Mouse (Mus musculus): ENCODE results near the gene Cacng1.

Gene Cacng1

DNA sequence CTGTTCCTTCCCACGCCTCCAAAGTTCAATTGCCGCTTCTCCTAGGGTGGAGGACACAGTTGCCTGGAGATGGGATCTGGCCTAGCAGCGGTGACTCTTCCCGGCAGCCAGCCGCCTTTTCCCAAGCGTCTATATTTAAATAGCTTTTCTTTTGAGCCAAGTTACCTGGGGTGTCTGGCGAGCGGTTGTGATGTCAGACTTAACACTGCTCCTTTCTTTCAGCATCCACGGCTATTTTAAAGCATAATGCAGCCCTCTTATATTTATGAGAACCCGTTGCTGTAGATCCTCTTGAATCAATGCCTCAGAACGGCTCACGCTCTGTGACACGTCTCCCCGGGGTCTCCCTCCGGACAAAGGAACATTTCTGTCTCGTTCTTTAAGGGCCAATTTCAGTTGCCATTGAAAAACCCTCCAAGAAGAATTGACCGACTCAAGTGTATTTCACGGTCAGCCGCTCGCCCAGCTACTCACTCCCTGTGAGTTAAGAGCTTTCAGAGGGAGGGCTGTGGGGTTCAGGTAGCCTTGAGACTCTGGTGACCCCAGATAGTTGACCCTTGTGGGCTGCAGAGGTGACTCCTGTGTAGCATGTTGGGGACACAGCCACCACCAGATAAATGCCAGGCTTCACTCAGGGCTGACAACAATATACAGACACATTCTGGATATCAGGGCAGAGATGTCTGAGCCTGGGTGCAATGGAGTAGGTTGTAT lies 8.3 kb downstream of the Cacng1 start:
- DNase-seq, result peak; percentile 8 to 13

DNA sequence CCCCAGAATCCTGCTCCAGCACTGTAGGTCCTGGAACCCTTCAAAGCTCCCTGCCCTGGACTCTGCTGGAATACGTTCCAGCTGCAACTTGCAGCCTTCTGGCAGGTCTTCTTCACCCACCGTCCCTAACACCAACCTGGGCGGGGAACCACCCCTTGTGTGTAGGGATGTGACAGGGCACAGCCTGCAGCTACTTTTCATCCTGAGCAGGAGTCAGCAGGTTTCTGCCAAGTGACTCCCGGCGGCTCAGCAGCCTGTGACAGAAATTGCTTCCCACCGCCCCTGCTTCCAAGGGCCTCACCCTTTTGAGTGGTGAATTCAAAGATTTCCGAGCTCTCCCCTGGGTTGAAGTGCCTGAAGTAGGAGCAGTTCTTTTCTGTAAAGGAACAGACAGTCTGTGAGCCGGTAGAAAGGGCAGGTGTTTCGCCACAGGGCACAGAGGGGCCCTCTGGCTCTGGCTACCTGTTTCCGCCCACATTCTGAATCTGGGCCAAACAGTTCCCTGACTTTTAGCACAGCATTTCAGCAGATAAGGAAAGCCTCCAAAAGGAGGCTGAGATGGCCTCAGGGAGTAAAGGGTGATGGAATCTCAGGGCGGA lies 10.7 kb downstream of the Cacng1 start:
- peak; percentile 32 to 46 for DNase-seq

DNA sequence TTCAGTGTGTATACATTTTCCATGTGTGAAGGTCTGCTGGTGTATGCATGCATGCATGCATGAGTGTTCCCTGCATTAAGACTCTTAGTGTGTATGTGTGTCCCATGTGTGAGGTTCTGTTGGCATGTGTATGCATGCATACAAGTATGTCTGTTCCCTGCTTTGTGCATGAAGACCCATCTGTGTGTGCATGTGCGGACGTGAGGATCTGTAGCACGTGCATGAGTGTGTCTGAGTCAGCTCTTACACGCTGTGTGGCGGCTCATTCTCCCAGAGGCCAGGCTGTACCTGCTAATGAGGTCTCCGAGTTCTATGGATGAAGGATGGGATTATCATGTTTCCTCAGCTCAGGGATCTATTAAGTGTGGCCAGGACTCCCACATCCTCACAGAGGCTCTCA lies 11.3 kb downstream of the Cacng1 start:
- DNase-seq, result no peak

DNA sequence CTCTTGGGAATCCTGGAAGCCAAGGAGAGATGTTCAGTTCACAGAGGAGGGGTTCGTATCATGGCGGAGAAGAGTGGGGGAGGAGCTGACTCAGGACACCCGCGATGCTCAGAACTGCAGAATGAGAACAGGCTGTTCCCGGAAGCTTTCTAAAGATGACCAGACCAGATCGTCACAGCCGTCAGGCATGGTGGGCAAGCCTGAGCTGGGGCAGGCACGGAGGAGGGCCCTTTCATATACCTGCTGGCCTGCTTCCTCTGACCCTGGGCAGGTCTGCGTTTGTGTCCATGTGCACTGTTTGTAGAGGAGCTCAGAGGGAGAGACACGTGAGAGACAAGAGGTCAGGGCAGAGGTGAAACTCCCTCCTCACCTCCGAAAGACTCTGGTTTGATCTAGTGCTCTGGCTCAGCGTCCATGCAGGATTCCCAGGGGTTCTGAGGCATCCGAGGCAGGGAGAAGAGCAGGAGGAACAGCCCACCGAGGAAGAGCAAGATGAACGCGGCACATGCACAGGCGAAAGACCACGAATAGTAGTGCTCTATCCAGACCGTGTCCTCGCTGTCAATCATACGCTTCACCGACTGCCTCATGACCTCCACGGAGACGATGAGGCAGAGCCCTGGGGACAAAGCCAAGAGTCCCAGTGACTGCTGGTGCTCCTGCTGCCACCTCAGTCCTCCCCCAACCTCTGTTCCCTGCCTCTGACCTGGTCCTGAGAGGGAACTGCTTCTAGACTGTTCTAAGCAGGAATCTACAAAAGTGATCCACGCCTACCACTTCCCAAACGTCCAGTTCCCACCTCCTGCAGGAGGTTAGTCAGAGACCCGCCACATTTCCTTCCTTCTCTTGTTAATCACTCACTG lies 12.8 kb downstream of the Cacng1 start:
- DNase-seq, result peak; percentile 29 to 39

DNA sequence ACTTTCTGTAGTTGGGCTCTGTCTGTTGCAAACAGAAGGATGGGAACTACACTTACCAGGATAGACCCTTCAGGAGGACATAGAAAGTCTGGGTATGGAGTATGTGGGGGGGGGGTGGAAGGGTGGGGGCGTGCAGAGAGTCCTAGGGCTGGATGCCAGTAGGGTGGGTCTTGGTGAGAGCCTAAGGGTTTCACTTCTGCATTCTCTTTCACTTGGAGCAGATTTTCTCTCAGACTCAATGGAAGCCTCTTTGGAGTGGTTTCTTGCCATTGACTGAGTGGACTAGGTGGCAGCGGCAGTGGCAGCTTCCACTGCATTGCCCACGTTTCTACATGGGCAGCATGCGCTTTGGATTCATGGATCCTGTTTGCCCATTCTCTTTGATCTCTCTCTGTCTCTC lies 16.4 kb downstream of the Cacng1 start:
- DNase-seq, result no peak

DNA sequence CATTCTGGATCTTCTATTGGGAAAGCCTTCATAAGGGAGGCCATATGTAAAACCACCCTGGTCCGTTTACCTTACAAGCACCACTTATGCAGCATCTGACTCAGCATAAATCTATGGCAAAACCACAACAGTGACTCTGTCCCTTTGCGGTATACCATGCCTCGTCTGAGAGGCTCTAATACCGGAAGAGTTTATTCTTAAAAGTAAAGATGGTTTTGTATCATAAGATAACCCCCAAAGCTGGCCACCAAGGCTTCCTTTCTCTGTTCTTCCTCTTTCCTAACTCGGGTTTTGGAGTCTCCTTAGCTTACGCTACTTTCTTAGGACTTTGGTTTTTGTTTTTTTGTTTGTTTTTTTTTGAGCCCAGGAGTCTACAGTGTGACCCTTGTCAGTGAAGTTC lies 23.0 kb downstream of the Cacng1 start:
- no peak for DNase-seq

DNA sequence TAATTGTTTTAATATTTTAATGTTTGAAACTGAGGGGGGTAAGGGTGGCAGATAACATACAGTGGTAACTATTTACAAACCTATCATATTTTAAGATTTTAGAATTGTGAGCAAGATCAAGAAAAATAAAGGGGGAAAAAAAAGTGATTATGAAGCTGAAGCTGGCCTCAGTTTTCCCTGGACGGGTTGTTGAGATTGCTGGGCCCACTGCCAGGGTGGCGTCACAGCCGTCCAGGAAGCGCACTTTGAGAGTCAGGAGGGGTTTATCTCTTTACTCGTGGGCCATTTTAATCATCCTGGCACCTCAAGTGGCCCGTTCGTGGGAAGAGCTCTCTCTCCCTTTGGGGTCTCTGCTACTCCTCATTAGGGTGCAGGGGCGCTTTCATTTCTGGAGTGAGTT lies 24.8 kb downstream of the Cacng1 start:
- peak; percentile 25 to 33 for DNase-seq

DNA sequence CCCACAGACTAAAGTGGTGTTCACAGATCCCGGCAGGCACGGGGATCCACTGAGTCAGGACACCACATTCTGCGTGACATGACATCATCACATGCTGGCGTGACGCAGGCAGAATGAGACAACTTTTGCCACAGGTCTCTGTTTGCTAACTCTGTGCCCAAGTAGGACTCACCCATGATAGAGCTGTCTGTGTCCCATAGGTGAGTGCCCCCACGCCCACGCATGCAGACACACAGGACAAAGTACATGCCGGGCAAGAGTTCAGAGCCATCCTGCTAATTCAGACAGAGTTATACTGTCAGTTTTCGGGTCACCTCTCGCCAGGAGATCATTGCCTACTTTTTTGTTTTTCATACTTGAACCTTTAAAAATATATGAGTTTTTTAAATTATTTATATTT lies 27.8 kb downstream of the Cacng1 start:
- peak in 1 of 2 experiments; percentile 24 for DNase-seq

DNA sequence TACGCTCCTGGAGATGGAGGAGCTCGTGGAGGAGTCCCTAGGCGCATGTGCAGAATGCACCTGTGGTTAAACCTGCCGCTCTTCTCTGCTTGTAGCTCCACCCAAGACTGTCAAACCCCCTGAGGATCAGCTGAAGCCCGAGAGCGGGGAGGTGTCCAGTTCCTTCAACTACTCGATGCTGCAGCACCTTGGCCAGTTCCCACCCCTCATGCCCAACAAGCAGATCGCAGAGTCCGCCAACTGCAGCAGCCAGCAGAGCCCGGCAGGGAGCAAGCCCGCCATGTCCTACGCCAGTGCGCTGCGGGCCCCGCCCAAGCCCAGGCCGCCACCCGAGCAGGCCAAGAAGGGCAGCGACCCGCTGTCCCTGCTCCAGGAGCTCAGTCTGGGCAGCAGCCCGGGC lies 30.0 kb downstream of the Cacng1 start:
- no peak for DNase-seq

DNA sequence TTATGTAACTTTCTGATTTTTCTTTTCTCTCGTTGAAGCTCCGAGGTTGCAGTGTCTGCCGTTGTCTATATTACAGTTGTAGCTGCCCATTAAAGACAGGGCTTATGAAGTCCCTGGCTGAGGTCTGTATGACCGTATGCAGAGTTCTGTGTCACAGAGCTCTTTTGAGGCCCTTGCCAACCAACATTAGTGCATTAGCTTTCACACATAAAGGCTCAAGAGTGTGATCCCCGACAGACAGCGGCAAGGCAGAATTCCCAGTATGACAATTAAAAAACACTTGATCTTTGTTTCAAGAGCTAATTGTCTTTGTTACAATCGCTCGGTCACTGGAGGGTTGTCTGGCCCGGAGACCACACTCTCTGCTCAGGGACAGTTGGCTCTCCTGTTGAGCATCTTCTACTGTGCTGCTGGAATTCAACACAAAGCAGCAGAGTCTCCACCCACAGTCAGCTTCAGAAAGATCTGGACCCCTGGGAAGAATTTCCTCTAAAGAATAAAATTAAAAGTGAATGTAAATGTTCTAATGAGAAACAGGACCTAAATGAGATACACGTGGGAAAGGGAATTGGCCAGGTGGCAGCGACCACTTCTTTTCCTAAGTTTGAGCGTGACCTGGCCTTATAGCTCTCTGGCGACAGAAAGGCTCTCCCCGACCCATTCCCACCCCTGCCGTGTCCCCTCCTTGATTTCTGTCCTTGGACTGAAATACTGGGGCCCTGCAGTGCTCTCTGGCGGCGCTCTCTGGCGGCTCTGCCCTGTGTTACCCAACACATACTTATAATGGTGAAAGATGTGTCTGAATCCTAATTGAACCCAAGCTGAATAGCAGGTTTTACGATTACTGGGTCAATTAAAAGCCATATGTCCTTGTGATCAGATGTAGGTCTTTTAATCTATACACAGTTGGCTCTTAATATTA lies 32.5 kb downstream of the Cacng1 start:
- DNase-seq, result no peak

DNA sequence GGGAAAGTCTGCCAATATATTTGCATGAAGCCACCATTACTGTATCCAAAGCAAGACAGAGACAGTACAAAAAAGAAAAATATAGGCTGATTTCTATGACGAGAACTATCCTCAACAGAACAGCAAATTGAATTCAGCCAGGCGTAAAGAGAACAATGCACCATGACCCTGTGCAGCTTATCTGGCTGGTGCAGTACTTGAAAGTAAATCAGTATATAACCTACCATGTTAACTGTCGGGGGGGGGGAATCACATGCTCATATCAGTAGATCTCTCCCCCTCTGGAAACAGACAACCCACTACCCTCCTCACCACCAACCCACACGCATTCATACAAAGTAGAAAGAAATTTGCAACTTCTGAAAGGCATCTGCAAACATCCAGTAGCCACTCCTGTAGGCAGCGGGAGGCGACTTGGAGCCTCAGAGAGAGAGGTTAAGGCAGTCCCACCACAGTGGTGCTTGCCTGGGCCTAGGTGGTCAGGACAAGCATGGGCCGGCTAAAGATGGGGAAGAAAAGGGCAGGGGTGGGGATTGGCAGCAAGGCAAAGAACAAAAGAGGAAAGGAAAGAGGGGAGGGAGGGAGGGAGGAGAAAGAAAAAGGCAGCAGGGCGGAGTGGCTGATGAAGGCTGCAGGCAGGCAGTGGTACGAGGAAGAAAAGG lies 33.5 kb downstream of the Cacng1 start:
- DNase-seq, result no peak

DNA sequence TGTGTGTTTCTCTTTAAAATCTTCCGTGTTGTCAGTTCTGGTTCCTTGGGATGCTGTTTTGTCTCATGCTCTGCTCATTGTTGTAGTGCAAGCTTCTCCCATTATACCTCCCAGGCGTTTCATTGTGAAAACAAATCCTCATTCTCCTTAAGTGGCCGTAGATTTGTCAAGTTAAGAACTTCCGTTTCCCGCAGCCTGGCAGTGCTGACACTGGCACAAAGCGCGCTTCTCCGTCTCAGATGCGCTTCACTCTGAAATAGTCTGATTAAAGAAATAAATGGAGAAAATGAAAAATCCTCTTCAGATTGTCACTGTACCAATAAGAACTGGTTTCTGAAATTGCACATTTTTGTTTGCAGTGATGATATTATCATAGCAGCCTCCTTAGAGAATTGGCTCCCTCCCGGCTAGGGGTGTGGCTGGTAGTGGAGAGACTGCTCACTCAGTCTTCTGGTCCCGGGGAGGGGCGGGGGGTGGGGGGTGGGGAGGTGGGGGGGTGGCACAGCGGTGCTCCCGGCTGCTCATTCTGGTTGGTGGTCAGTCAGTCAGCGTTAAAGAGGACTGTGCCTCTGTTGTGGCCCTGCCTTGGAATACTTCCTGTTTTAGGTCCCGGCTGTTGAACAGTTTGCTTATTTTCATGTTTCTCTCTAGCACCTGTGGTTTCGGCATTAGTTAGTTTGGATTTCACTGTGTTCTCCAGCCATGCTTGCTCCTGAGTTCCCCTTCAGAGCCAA lies 39.9 kb downstream of the Cacng1 start:
- no peak for DNase-seq

DNA sequence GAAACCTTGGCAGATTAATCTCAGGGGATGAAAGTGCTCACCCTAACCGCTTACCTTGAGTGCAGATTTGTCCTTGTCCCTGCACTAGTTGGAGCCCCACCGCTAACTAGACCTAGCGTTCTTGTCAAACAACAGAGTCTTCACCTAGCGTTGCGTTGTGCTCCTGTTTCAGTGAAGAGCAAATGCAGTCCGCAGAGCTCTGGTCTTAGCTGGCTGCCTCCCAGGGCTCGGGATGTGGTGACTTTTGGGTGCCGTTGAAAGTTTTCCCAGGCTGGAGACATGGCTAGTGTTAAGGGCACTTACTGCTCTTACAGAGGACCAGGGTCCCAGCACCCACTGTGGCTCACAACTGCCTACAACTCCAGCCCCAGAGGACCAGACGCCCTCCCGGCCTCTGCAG lies 41.1 kb downstream of the Cacng1 start:
- no peak for DNase-seq

DNA sequence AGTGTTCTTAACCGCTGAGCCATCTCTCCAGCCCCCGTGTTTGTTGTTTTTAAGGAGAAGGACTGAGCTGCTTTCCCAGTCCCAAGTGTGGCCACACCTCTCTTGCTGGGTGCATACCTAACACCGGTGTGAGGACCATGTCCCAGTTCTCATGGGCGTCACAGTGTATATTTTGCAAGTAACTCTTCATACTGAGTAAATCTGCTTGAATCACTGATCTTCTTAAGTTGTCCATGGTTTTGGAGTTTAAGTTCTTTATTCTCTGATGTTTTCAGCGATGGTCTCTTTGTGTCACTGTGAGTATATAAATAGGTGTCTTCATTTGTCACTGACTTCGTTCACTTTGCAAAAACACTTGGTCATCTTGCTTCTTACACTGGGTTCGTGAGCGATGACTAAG lies 41.7 kb downstream of the Cacng1 start:
- DNase-seq, result no peak

DNA sequence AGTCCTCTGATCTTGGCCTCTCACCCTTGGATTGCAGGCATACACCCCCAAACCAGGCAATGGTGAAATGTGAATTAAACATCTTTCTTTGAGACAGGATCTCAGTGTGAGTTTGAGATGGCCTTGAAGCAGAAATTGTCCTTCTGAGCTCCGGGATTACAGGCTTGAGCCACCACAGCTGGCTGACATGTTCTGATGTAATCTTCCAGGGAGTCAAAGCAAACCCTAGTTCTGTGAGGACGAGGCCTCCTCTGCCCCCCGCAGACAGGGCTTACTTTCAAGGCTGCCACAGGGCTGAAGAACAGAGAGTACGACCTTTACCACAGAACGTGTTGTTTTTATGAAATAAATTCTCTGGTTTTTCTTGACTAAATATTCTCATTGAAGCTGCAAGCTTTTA lies 42.3 kb downstream of the Cacng1 start:
- no peak for DNase-seq

DNA sequence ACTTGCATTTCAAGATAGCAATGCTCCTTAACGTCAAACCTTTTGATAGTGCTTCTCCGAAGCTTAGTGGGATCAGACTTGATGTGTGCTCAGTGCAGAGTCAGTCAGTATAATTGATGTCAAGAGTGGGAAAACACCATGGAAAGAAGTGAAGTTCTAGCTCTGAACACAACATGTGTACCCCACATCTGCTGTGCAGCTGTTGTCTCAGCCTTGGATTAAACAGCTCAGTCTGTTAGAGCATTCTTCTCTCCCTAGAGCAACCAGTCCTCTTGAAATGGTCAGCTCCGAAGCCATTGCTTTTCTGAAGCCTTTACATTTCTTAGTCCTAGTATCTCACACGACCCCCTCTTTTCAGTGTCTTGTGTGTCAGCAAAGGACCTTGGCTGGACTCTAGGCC lies 47.3 kb downstream of the Cacng1 start:
- DNase-seq, result no peak

DNA sequence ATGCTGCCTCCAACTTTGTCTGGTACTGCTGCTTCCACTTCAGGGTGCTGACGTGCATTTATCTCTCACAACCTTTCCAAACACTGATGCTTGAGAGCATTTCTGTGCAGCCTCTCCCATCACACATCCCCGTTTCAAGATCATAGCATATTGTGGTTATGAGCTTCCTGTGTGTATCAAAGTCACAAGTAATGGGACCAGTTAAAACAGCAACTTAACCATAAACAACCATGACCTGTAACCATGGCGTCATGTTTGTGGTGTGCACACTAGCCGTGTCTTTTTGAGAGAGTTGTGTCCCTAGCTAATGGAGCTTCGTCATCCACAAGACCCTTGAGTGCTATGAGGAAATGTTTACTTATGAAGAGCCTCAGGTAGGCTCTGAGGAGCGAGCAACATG lies 48.1 kb downstream of the Cacng1 start:
- no peak for DNase-seq

DNA sequence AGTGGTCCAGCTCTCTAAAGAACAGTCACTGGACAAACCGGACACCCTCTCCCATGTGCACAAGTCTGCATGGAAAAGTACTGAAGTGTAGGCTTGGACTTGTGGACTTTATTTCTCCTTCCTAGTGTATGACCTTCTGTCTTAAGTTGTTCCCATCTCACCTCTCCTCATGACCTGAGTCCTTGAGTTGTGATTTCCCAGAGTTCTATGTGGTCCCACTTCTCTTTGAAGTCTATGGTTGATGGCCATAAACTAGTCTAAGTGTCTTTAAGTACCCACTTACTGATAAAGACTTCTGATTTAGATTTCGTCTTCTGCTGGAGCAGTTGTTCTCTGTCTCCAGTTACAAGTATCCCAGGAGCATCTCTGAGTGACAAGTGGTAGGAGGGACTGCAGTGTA lies 48.8 kb downstream of the Cacng1 start:
- DNase-seq, result no peak

DNA sequence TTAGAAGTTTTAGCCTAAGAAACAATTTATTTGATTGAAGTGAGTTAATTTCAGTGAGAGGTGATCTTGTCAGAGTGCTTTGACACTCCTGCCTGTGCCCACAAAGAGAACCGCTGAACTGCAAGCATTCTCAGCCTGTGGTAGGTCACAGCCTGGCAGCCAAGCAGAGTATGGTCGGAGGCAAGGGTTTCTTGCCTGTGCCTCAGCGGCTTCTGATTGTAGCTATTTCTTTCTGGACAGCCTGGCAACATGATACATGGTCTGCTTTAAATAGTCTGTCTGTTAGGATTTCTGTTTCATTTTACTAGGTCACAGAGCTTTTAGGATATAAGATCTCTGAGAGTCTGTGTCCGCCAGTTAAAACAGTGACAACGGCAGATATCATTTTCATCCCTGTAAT lies 53.7 kb downstream of the Cacng1 start:
- DNase-seq, result no peak

DNA sequence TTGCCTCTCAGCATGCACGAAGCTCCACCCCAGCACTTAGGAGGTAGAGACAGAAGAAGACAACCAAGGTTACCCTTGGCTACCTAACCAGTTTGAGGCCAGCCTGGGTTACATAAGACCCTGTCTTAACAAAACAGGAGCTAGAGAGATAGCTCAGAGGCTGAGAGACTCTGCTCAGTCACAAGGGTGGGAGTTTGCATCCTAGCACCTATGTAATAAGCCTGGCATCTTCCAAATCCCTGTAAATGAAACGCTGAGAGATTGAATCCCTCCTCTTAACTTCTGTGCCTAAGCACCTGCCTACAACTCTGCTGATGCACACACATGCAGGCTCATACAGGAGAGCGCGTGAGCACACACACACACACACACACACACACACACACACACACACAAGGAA lies 55.9 kb downstream of the Cacng1 start:
- DNase-seq, result no peak

DNA sequence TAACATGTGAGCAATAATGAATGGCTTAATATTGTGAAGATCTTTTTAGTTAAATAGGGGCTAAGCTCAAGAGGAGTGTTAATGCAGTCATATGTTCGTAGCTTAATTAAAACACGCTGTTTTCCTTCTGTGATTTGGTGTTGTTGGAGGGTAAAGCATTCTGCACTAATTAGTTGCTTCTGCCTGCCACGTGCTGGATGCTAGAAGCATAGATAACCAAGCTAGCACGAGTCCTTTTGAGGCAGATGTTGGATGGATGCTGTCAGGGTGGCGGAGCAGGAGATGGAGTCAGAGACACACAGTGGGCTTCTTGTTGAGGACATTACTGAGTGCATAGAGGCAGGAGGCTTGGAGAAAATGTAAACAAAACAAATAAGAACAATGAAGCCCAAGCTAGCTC lies 59.2 kb downstream of the Cacng1 start:
- DNase-seq, result no peak

DNA sequence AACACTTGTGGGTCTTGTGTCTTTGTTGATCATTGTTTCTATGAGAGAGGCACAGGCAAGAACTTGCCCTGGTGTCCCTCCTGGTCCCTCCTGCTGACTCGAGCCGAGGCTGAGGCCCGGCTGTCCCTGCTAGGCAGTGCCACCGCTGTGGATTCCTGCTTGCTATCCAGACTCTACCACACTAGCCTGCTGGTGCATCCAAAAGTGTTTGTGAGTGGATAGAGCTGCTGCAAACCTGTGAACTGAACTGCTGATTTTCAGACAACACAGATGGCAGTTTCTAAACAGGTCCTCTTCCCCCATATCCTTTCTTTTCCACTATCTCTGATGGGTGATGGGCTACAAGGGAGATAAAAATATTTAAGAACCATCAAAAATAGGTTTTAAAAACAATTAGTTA lies 60.8 kb downstream of the Cacng1 start:
- no peak for DNase-seq

Data from kidney, postnatal 4 days (tissue).